Mouse (Mus musculus): ENCODE results near the gene Tm9sf1. TPM values are rescaled to one million over a fixed set of nuclear protein-coding genes. Genes with fewer than 3 reads are reported as not detected.
A peak's percentile ranks its signal among the peaks of the same experiment; 100 is the strongest.

The Tm9sf1 gene
- total and polyA plus RNA-seq, 2 experiments from 2014 or later, result 47.7 to 54.3 TPM

DNA sequence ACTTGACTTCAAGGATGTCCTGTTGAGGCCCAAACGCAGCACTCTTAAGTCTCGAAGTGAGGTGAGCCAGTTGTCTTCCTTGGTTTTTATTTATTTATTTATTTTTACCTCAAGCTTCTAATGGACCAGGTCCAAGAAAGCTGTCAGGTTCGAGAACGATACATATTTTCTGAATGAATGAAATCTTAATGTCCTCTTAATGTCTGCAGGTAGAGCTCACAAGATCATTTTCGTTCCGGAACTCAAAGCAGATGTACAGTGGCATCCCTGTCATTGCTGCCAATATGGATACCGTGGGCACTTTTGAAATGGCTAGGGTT lies 29.1 kb upstream of the Tm9sf1 start:
- Histone ChIP-seq H3K27ac (ENCODE audit: low read depth, low read length) (no peak overlapping the region), H3K36me3 (ENCODE audit: insufficient read depth, low read length) (peaks cover 17% of the 10 kb centered on the region; the same call in 1 of the 2 replicates), H3K9me3 (ENCODE audit: low read length) (no peaks in the 10 kb centered on the region), H3K27me3 (ENCODE audit: insufficient read depth, low read length) (no peaks in the 10 kb centered on the region), H3K4me3 (ENCODE audit: low read depth, low read length) (peak overlapping the region; percentile 58), H3K9ac (replicated peaks; ENCODE audit: low read length, poor library complexity, severe bottlenecking) (no peak overlapping the region), H3K4me2 (ENCODE audit: low read depth, low read length, poor library complexity, severe bottlenecking) (peak overlapping the region; percentile 81), H3K4me1 (ENCODE audit: insufficient read depth, low read length) (no peaks in the 10 kb centered on the region; the same call in 1 of the 2 replicates)
- TF ChIP-seq CTCF (IDR thresholded peaks at IDR 0.05), result no peak
- DNase-seq (ENCODE audit: low spot score) (no peak), ATAC-seq (ENCODE audit: low FRiP score) (no peak)
- WGBS, result 82% methylated on average over 7 of the region's 7 CpGs

DNA sequence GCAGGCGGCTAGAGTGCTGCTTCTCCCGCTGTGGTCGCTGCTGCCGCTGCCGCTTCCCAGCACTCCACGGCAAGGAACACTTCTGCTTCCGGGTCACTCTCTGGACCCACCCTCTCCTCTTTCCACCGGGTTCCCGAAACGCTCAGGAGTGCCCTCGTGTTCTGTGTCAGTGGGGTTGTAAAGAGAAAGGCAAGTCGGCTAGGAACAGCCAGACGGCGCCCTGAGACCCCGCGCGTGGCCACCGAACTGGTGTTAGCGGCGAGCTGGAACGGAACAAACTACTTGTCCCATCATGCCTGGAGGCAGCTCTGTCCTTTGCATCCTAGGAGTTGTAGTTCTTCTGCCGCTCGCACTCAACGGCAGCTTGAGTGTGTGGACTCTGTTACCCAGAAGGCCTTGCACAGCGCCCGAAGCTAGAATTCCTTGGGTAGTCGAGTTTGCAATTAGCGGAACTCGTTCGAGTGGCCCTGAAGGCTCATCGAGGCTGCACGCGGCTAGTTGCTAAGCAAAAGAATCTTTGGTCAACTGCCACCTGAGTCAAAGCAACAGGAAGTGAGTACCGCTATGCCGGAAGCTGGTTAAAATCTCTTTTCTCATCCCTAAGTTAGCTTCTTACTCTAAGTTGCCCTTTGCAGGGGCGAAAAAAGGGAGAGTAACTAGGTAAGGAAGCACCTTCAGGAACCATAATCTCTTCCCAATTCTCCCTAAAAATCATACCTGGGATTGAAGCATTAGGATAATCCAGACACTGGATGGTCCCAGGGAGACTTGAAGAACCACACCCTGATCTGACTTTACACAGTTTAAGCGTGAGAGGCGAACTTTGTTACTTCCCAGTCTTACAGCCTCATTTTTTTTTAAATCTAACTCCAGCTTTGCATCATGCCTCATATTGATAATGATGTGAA lies 28.5 kb upstream of the Tm9sf1 start, which contains the start of the genes Gmpr2 and Nedd8:
TSS of gene Gmpr2 (plus strand) at position 109 of the 908 bp plus-strand sequence.
TSS of gene Nedd8 (minus strand) at position 292 of the 908 bp plus-strand sequence.
- DNase-seq (ENCODE audit: low spot score) (peak; percentile 98), ATAC-seq (ENCODE audit: low FRiP score) (peak; percentile 95)
- H3K36me3 ChIP-seq (ENCODE audit: insufficient read depth, low read length), result peaks cover 13% of the 10 kb centered on the region; the same call in 1 of the 2 replicates
- no peaks in the 10 kb centered on the region for H3K27me3 ChIP-seq (ENCODE audit: insufficient read depth, low read length)
- peak within 1 kb of the TSS; percentile 90 for H3K9ac ChIP-seq (replicated peaks; ENCODE audit: low read length, poor library complexity, severe bottlenecking)
- no peaks in the 10 kb centered on the region for H3K9me3 ChIP-seq (ENCODE audit: low read length)
- peak within 1 kb of the TSS; percentile 58 for H3K4me3 ChIP-seq (ENCODE audit: low read depth, low read length)
- peak within 1 kb of the TSS; percentile 94 for H3K27ac ChIP-seq (ENCODE audit: low read depth, low read length)
- TF ChIP-seq CTCF (IDR thresholded peaks at IDR 0.05), result no peak
- 1% methylated on average over 38 of the region's 38 CpGs for WGBS
- no peaks in the 10 kb centered on the region; the same call in 1 of the 2 replicates for H3K4me1 ChIP-seq (ENCODE audit: insufficient read depth, low read length)
- peak within 1 kb of the TSS; percentile 81 for H3K4me2 ChIP-seq (ENCODE audit: low read depth, low read length, poor library complexity, severe bottlenecking)

DNA sequence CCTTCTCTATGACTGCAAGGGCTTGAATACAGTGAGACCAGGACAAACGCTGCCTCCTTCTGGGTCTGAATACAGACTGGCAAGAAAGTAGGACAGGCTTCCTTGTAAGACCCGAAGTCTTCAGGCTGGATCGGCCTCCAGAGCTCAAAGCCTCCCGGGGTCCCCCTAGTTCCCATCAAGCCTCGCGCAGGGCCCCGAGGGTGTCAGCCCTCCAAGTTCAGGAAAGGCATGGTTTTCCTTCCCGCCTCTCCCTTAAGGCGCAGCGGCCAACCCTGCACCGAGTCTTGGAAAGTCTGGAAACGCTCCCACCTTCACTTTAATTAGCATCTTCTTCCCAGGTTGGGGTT lies 27.9 kb upstream of the Tm9sf1 start:
- peak; percentile 24 for TF ChIP-seq CTCF (IDR thresholded peaks at IDR 0.05)
- Histone ChIP-seq H3K4me1 (ENCODE audit: insufficient read depth, low read length) (no peaks in the 10 kb centered on the region; the same call in 1 of the 2 replicates), H3K4me3 (ENCODE audit: low read depth, low read length) (peak overlapping the region; percentile 58), H3K9me3 (ENCODE audit: low read length) (no peaks in the 10 kb centered on the region), H3K27me3 (ENCODE audit: insufficient read depth, low read length) (no peaks in the 10 kb centered on the region), H3K27ac (ENCODE audit: low read depth, low read length) (peak overlapping the region; percentile 94), H3K4me2 (ENCODE audit: low read depth, low read length, poor library complexity, severe bottlenecking) (peak overlapping the region; percentile 81), H3K9ac (replicated peaks; ENCODE audit: low read length, poor library complexity, severe bottlenecking) (peak overlapping the region; percentile 90), H3K36me3 (ENCODE audit: insufficient read depth, low read length) (peaks cover 11% of the 10 kb centered on the region; the same call in 1 of the 2 replicates)
- ATAC-seq (ENCODE audit: low FRiP score) (peak; percentile 61), DNase-seq (ENCODE audit: low spot score) (peak; percentile 53)
- 0% methylated on average over 12 of the region's 12 CpGs for WGBS

GRCm38 (mm10) chr14:55660636-55661035 lies 17.0 kb upstream of the Tm9sf1 start:
- no peaks in the 10 kb centered on the region for H3K4me1 ChIP-seq (ENCODE audit: insufficient read depth, low read length)
- H3K36me3 ChIP-seq (ENCODE audit: insufficient read depth, low read length), result peaks cover 17% of the 10 kb centered on the region; the same call in 1 of the 2 replicates
- TF ChIP-seq CTCF (IDR thresholded peaks at IDR 0.05), result no peak
- 32% methylated on average over 2 of the region's 2 CpGs for WGBS
- peak overlapping the region; percentile 67 for H3K4me2 ChIP-seq (ENCODE audit: low read depth, low read length, poor library complexity, severe bottlenecking)
- no peak for ATAC-seq (ENCODE audit: low FRiP score)
- H3K4me3 ChIP-seq (ENCODE audit: low read depth, low read length), result peak overlapping the region; percentile 66; the same call in 1 of the 2 replicates
- no peaks in the 10 kb centered on the region for H3K9me3 ChIP-seq (ENCODE audit: low read length)
- no peak overlapping the region for H3K27ac ChIP-seq (ENCODE audit: low read depth, low read length)
- no peaks in the 10 kb centered on the region for H3K27me3 ChIP-seq (ENCODE audit: insufficient read depth, low read length)
- no peak for DNase-seq (ENCODE audit: low spot score)
- H3K9ac ChIP-seq (replicated peaks; ENCODE audit: low read length, poor library complexity, severe bottlenecking), result no peak overlapping the region

GRCm38 (mm10) chr14:55659960-55660573 lies 16.5 kb upstream of the Tm9sf1 start, which contains the start of gene Mdp1:
Gene Mdp1, minus strand, starts transcription at chr14:55660508.
- TF ChIP-seq CTCF (IDR thresholded peaks at IDR 0.05), result peak; percentile 72
- no peaks in the 10 kb centered on the region for H3K27me3 ChIP-seq (ENCODE audit: insufficient read depth, low read length)
- peak within 1 kb of the TSS; percentile 80 for H3K27ac ChIP-seq (ENCODE audit: low read depth, low read length)
- peak within 1 kb of the TSS; percentile 74 for H3K9ac ChIP-seq (replicated peaks; ENCODE audit: low read length, poor library complexity, severe bottlenecking)
- H3K4me1 ChIP-seq (ENCODE audit: insufficient read depth, low read length), result no peaks in the 10 kb centered on the region
- under 1% methylated on average over 39 of the region's 39 CpGs for WGBS
- H3K4me3 ChIP-seq (ENCODE audit: low read depth, low read length), result peak within 1 kb of the TSS; percentile 66
- DNase-seq (ENCODE audit: low spot score) (peak; percentile 95), ATAC-seq (ENCODE audit: low FRiP score) (peak; percentile 94)
- H3K36me3 ChIP-seq (ENCODE audit: insufficient read depth, low read length), result peaks cover 17% of the 10 kb centered on the region; the same call in 1 of the 2 replicates
- H3K4me2 ChIP-seq (ENCODE audit: low read depth, low read length, poor library complexity, severe bottlenecking), result peak within 1 kb of the TSS; percentile 67
- H3K9me3 ChIP-seq (ENCODE audit: low read length), result no peaks in the 10 kb centered on the region
